Mouse (Mus musculus) heart, postnatal 0 days (tissue): Measurements from ENCODE around the gene Scn11a.

ENCODE experiments used
- CTCF ChIP-seq: IDR thresholded peaks from 2 replicates; pipeline ENCODE4 v1.5.1; 2016; ENCODE audit warnings: antibody characterized with exemption, control low read depth, low read depth
- EP300 ChIP-seq: IDR thresholded peaks from 2 replicates; pipeline ENCODE4 v1.6.1; 2016; ENCODE audit warnings: antibody characterized with exemption, low read depth

- no peak for TF ChIP-seq CTCF
- TF ChIP-seq EP300 = no peak
Observed at GRCm38 (mm10) chr9:119823722-119824121, 1.5 kb downstream of the Scn11a start.
